Mouse (Mus musculus) cerebellum, adult 9-10 months (tissue): ENCODE results near the gene 4930544D05Rik.

Experiments used
- DNase-seq: peaks from one replicate; pipeline ENCODE4 v3.0.0; 2022

4930544D05Rik gene

DNA sequence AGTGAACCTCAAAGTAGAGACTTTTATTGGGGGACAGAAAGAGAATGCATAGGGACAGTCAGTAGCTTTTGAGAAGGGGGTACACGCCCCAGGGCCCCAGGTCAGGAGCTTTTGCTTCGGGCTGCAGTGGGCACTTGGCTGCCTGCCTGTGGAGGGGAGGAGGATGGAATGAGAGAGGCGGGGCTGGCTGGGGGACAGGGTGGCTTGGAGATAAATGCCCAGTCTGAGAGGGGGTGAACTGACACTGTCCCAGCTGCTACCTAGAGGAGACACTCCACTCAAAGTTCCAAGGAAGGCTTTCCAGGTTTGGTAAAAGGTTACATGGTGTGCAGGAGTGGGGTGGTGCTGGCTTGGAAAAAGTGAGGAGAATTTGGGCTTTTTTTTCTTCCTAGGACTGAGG lies 41.3 kb downstream of the 4930544D05Rik start, which contains the start of gene Eno3:
Eno3 (plus strand) TSS at position 239 of the 400 bp plus-strand sequence.
- DNase-seq: no peak

DNA sequence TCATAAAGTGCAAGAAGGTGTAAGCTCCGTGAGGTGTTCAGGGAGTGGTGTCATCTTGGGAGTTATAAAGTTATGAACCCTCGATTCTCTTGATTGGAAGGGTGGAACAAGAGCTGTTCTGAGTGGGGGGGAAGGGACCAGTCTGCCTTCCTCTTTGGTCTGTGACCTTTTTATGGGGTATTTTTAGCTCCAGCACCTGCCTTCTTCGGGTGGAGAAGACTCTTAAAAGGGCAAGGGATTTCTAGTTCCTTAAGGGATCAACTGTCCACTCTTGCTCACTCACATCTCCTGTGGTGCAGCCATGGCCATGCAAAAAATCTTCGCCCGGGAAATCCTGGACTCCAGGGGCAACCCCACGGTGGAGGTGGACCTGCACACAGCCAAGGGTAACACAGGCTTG lies 41.9 kb downstream of the 4930544D05Rik start:
- no peak for DNase-seq

DNA sequence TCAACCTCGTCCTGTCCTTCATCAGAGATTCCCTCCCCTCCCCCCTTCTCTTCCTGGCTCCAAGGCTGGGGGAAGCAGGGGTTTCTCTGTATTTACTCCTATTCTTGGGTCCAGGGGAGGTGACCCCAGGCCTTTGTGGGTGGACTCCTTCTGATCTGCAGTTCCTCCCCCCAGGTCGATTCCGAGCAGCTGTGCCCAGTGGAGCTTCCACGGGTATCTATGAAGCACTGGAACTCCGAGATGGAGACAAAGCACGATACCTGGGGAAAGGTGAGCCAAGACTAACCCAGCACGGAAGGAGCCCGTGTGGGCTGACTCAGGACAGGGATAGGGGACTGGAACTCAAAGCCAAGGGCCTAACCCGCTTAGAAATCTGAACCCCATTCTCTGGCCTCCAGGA lies 42.3 kb downstream of the 4930544D05Rik start:
- no peak for DNase-seq

DNA sequence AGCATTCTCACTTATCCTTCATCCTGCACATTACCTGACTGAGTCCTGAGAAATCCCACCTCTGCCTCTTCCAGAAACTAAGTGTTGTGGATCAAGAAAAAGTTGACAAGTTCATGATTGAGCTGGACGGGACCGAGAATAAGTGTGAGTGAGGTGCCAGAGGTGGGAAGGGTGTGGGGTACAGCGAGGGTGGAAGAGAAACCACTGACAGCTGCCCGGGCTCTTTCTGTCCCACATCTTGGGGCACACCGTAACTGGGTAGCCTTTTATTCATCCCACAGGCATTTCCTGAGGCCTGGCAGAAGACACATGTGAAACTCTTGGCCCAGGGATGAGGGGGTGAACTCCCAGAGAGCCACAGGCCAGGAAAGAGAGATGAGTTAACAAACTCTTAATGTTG lies 42.9 kb downstream of the 4930544D05Rik start:
- DNase-seq: no peak

DNA sequence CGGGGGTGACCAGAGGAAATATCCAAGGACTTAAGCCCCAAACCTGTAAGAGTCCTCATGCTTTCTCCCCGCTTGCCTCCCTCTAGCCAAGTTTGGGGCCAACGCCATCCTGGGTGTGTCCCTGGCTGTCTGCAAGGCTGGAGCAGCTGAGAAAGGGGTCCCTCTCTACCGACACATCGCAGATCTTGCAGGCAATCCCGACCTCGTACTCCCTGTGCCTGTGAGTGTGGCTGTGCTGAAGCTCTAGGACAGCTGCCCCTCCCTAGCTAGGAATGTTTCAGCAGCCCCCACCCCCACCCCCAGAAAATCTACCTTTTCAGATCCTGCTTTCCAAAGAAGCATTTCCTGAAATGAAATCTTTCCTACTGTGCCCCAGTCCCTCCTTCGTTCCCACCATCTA lies 43.3 kb downstream of the 4930544D05Rik start:
- no peak for DNase-seq

DNA sequence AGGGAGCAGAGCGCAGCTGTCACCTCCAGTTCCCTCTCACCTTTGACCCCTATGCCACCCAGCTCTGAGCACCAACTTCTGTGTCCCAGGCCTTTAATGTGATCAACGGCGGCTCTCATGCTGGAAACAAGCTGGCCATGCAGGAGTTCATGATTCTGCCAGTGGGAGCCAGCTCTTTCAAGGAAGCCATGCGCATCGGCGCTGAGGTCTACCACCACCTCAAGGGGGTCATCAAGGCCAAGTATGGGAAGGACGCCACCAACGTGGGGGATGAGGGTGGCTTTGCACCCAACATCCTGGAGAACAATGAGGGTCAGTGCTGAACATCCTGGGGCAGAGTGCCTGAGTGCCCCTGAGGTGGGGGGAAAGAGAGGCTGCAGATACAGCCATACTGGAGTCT lies 44.9 kb downstream of the 4930544D05Rik start:
- no peak for DNase-seq

DNA sequence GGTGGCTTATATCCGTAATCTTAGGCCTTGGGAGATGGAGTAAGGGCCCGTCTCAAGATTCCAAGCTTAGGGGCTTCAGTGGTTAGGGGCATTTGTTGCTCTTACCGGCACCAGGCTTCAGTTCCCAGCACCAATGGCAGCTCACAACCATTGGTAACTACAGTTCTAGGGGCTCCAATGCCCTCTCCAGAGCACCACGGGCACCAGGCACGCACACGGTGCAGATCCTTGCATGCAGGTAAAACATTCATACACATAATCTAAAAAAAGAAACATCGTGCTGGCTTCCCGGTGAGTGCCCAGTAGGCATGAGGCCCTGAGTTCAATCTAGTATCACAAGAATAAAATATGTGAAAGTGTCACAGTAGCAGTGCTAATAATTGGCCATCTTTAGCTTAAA lies 47.5 kb downstream of the 4930544D05Rik start:
- no peak for DNase-seq

DNA sequence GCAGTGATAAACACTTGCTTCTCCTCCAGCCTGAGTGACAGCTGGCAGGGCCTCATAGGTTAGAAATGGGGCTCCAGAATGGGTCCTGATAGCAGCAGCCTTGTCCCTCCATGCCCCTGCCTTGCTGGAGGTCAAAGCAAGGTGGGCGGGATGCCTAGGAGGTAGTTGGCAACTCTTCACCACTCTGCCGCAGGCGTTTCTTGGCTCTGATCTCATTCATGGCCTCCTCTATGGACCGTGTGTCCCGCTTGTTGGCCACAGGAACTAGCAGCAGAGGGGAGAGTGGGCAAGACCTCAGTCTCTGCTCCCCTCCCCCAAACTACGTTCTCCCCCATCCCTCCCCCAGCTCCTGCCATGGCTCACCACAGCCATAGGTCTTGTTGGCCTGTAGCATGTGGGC lies 48.3 kb downstream of the 4930544D05Rik start:
- no peak for DNase-seq

DNA sequence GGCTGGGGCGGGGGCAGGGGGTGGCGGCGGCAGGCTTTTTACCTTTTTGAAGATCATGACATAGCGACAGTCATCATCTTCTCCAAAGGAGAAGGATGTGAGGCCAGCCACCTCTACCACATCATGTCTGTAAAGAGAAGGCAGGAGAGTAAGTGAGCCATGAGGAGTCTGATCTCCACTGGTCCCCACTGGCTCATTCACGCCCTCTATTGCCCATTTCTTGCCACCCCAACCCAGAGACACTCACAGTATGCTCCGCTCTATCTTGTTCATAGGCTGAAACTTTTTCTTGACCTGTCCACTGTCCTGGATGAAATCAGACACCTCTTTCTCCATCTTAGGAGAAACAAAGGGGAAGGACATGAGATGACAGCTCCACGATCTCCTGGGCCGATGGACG lies 49.1 kb downstream of the 4930544D05Rik start:
- DNase-seq: no peak
